Mouse (Mus musculus): ENCODE measurements around the gene Elovl2. TPM values are rescaled to one million over a fixed set of nuclear protein-coding genes. Genes with fewer than 3 reads are reported as not detected.
A peak's percentile ranks its signal among the peaks of the same experiment; 100 is the strongest.
"Not testable (repeated sequence)": the region's sequence is repeated elsewhere in the genome, so short reads cannot be mapped to it uniquely, and the experiment has no call there.

Elovl2 gene
- polyA plus RNA-seq (2014; fragmentation: Nextera tagmentation; extraction: Ambion mirVana): 43.5 and 45.3 TPM in 2 replicates

DNA sequence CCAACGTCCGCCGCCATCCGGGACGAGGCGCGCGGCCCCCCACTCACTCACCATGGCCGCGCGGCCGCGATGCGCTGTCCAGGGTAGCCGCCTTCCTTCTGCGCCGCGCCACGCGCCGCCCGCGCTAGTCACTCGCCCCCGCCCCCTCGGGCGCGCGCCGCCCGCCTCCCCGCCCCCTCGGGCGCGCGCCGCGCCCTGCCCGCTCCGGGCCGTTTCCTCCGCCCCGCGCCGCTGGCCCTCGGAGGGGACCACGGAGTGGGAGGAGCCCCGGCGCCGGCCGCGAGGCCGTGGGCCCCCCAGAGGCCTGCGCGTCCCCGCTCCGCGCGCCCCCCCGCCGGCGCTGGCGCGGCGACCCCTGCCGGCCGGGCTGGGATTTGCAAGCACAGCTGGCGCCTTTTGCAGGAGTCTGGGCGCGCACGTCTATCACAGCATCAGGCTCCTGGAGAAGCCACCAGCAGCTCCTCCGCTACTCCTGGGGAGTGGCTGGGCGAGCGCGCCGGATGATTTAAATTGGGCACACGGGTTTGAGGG lies at the start of gene Elovl2:
Gene Elovl2 (minus strand): TSS at position 102 of the 531 bp plus-strand sequence.
- no peaks in the 10 kb centered on the region for H3K27me3 ChIP-seq (ENCODE audit: control insufficient read depth, insufficient read depth, low read length)
- H3K9ac ChIP-seq (replicated peaks; ENCODE audit: low read depth, low read length): peak within 1 kb of the TSS; percentile 78
- peak within 1 kb of the TSS; percentile 42 for H3K4me2 ChIP-seq (ENCODE audit: low read depth, low read length)
- H3K36me3 ChIP-seq (ENCODE audit: control insufficient read depth, insufficient read depth, low read length): no peaks in the 10 kb centered on the region
- ATAC-seq (ENCODE audit: low read depth): peak; percentile 96
- peak within 1 kb of the TSS; percentile 68 for H3K27ac ChIP-seq (ENCODE audit: low read depth, low read length)
- peak within 1 kb of the TSS; percentile 64 for H3K4me3 ChIP-seq (ENCODE audit: low read depth, low read length)
- peaks cover 4% of the 10 kb centered on the region; the same call in 1 of the 2 replicates for H3K4me1 ChIP-seq (ENCODE audit: control insufficient read depth, insufficient read depth, low read length)
- 0 out of 2 replicates have a peak, but pooled peaks cover 3% of the 10 kb centered on the region for H3K9me3 ChIP-seq (ENCODE audit: control insufficient read depth, low read length)
- 2% methylated on average over 56 of the region's 77 CpGs for WGBS

DNA sequence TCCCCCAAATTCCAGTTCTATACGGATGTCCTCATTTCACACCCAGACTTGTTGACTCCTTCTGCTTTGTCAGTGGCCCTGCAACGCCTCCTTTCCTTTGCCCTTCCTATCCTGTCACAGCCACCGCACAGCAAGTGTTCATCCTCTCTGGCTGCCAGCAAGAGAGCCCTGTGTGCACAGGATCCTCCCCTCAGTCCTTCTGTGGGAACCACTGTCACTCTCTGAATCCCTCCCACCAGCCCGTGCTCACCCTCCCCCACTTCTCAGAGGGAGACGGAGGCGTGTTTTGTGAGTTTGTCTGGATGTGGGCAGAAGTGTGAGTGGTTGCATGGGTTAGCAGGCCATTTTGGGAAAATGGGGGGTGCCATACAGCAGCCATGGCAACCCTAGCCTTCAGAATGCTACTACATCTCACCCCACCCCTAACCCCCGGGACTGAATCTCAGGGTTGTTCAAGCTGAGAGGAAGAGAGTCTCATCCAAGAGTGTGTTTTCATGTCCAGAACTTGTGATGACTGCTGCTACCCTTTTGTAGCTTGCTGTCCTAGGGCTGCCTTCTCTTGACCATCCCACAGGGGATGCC lies 47.7 kb upstream of the Elovl2 start:
- ATAC-seq (ENCODE audit: low read depth): peak; percentile 66; the same call in 1 of the 2 replicates
- Histone ChIP-seq H3K4me1 (ENCODE audit: control insufficient read depth, insufficient read depth, low read length) (no peaks in the 10 kb centered on the region), H3K9me3 (ENCODE audit: control insufficient read depth, low read length) (no peaks in the 10 kb centered on the region), H3K36me3 (ENCODE audit: control insufficient read depth, insufficient read depth, low read length) (no peaks in the 10 kb centered on the region), H3K4me3 (ENCODE audit: low read depth, low read length) (no peak overlapping the region), H3K9ac (replicated peaks; ENCODE audit: low read depth, low read length) (no peak overlapping the region), H3K4me2 (ENCODE audit: low read depth, low read length) (no peak overlapping the region), H3K27me3 (ENCODE audit: control insufficient read depth, insufficient read depth, low read length) (no peaks in the 10 kb centered on the region), H3K27ac (ENCODE audit: low read depth, low read length) (no peak overlapping the region)
- WGBS: 33% methylated on average over 7 of the region's 7 CpGs

DNA sequence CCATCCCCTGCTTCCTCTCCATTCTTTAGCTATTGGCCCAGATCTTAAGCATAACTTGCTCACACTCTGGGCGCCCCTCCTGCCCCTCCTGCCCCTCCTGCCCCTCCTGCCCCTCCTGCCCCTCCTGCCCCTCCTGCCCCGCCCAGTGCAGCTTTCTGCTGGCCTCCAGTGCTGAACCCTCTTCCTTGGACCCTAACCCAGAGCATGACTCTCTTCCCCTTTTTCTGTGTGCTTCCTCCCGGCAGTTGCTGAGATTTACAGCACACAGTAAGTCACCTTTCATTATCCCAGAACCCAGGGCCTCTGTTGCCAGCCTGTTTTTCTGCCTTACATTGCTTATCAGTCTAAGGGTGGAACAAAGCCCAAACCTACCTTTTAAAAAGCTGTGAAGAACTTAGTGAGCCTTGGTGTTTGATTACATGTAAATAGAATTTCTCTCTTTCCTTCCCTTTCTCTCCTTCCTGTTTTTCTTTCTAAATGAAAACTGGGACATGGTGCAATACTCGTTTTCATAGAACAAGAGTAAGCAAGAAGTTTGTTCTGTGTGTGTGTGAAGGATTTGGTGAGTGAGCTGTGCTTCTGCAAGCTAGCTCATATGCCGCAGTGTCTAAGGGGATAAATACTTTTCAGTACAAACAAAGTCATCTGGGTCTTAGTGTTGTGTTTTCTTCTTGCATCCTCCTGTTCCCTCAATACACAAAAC lies 43.2 kb upstream of the Elovl2 start:
- no peaks in the 10 kb centered on the region for H3K36me3 ChIP-seq (ENCODE audit: control insufficient read depth, insufficient read depth, low read length)
- H3K27ac ChIP-seq (ENCODE audit: low read depth, low read length): no peak overlapping the region
- no peak overlapping the region for H3K4me3 ChIP-seq (ENCODE audit: low read depth, low read length)
- H3K4me1 ChIP-seq (ENCODE audit: control insufficient read depth, insufficient read depth, low read length): no peaks in the 10 kb centered on the region
- H3K27me3 ChIP-seq (ENCODE audit: control insufficient read depth, insufficient read depth, low read length): no peaks in the 10 kb centered on the region
- ATAC-seq (ENCODE audit: low read depth): no peak
- WGBS: 82% methylated on average over 5 of the region's 5 CpGs
- no peak overlapping the region for H3K4me2 ChIP-seq (ENCODE audit: low read depth, low read length)
- H3K9ac ChIP-seq (replicated peaks; ENCODE audit: low read depth, low read length): no peak overlapping the region
- no peaks in the 10 kb centered on the region for H3K9me3 ChIP-seq (ENCODE audit: control insufficient read depth, low read length)

DNA sequence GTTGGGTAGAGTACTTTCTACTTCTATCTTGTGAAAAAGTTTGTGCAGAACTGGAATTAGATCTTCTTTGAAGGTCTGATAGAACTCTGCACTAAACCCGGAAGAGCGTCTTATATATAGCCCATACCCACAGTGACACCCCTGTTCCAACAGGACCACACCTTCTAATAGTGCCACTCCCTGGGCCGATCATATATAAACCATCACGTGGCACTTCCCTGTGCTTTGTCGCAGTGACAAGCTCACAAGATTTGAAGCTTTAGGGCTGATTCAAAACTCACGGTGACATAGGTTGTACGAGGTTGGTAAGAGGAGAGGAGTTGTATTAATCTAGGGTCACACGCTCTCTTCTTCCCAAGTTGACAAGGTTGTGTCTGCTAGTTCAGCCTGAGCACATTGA lies 41.4 kb upstream of the Elovl2 start:
- 96% methylated on average over 8 of the region's 8 CpGs for WGBS
- H3K9ac ChIP-seq (replicated peaks; ENCODE audit: low read depth, low read length); ATAC-seq (ENCODE audit: low read depth); H3K4me2 ChIP-seq (ENCODE audit: low read depth, low read length); H3K27me3 ChIP-seq (ENCODE audit: control insufficient read depth, insufficient read depth, low read length); H3K27ac ChIP-seq (ENCODE audit: low read depth, low read length); H3K9me3 ChIP-seq (ENCODE audit: control insufficient read depth, low read length); H3K36me3 ChIP-seq (ENCODE audit: control insufficient read depth, insufficient read depth, low read length); H3K4me1 ChIP-seq (ENCODE audit: control insufficient read depth, insufficient read depth, low read length); H3K4me3 ChIP-seq (ENCODE audit: low read depth, low read length): not testable (repeated sequence)

DNA sequence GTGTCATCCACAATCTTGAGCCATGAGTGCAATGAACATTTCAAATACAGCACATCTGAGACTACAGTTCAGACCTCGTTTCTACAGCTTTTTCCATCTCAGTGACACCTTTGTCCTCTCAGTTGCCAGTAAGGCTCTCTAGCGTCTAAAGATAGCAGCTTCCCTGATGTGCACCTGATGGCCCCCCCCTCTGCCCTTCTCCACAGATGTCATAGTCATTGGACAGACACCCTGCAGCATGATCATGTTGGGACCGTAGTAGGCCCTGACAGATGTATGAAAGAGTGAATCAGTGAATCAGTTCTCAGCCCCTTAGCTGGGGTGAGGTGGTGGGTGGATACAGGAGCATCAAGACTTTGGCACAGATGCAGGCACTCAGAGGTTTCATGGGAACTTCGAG lies 37.6 kb upstream of the Elovl2 start:
- 91% methylated on average over 4 of the region's 4 CpGs for WGBS
- Histone ChIP-seq H3K36me3 (ENCODE audit: control insufficient read depth, insufficient read depth, low read length) (no peaks in the 10 kb centered on the region), H3K4me2 (ENCODE audit: low read depth, low read length) (no peak overlapping the region), H3K9ac (replicated peaks; ENCODE audit: low read depth, low read length) (no peak overlapping the region), H3K4me3 (ENCODE audit: low read depth, low read length) (no peak overlapping the region), H3K27ac (ENCODE audit: low read depth, low read length) (no peak overlapping the region), H3K27me3 (ENCODE audit: control insufficient read depth, insufficient read depth, low read length) (no peaks in the 10 kb centered on the region), H3K4me1 (ENCODE audit: control insufficient read depth, insufficient read depth, low read length) (no peaks in the 10 kb centered on the region), H3K9me3 (ENCODE audit: control insufficient read depth, low read length) (no peaks in the 10 kb centered on the region)
- ATAC-seq (ENCODE audit: low read depth): no peak

DNA sequence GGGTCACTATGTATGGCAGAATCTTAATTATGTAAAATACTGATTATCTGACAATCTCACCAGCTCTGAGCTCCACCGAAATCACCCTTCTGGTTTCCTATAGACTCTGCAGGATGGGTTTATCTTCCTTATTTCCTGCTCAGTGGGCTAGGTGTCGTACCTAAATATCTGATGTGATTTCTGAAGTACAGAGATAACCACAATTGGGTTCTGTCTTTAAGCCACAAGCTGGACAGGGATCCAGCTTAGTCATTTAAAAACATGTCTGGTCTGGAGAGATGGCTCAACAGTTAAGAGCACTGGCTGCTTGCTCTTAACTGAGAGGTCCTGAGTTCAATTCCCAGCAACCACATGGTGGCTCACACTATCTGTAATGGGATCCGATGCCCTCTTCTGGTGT lies 36.8 kb upstream of the Elovl2 start:
- Histone ChIP-seq H3K4me1 (ENCODE audit: control insufficient read depth, insufficient read depth, low read length) (no peaks in the 10 kb centered on the region), H3K27me3 (ENCODE audit: control insufficient read depth, insufficient read depth, low read length) (no peaks in the 10 kb centered on the region), H3K9ac (replicated peaks; ENCODE audit: low read depth, low read length) (no peak overlapping the region), H3K9me3 (ENCODE audit: control insufficient read depth, low read length) (no peaks in the 10 kb centered on the region), H3K27ac (ENCODE audit: low read depth, low read length) (no peak overlapping the region), H3K4me2 (ENCODE audit: low read depth, low read length) (no peak overlapping the region), H3K36me3 (ENCODE audit: control insufficient read depth, insufficient read depth, low read length) (no peaks in the 10 kb centered on the region), H3K4me3 (ENCODE audit: low read depth, low read length) (no peak overlapping the region)
- ATAC-seq (ENCODE audit: low read depth): no peak
- WGBS: 95% methylated on average over 3 of the region's 3 CpGs

DNA sequence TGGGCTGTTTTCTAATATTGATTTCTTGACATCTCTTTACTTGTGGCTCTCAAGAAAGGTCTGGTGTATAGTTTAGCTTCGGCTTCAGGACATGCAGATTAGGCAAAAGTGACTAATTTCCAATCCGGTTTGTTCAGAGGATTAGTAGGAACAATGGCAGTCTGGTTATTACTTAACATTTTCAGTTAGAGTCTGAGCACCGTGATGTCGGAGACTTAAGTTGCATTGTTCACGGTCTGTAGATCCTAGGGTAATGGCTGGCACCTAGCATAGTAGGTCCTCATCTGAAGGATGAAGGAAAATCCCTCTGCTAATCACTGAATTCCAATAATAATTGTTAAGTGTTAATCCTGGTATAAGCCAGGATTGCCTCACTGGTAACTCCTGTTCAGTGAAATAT lies 35.9 kb upstream of the Elovl2 start:
- WGBS: 94% methylated on average over 5 of the region's 5 CpGs
- Histone ChIP-seq H3K9ac (replicated peaks; ENCODE audit: low read depth, low read length) (no peak overlapping the region), H3K4me3 (ENCODE audit: low read depth, low read length) (no peak overlapping the region), H3K9me3 (ENCODE audit: control insufficient read depth, low read length) (no peaks in the 10 kb centered on the region), H3K4me1 (ENCODE audit: control insufficient read depth, insufficient read depth, low read length) (no peaks in the 10 kb centered on the region), H3K27ac (ENCODE audit: low read depth, low read length) (no peak overlapping the region), H3K27me3 (ENCODE audit: control insufficient read depth, insufficient read depth, low read length) (no peaks in the 10 kb centered on the region), H3K36me3 (ENCODE audit: control insufficient read depth, insufficient read depth, low read length) (no peaks in the 10 kb centered on the region), H3K4me2 (ENCODE audit: low read depth, low read length) (no peak overlapping the region)
- no peak for ATAC-seq (ENCODE audit: low read depth)

DNA sequence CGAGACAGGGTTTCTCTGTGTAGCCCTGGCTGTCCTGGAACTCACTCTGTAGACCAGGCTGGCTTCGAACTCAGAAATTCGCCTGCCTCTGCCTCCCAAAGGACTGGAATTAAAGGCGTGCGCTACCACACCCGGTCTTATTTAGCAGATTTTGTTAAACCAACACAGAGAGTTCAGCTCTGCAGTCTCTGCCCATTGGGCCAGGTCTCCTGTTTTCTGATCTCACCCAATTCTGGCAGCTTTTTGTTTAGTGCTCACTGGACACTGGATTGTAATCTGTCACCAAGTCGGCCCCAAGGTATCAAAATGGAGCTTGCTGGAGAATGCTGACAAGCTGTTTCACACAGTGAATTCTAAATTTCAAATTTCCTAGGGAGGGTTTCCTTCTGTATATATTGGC lies 32.5 kb upstream of the Elovl2 start:
- Histone ChIP-seq H3K9ac (replicated peaks; ENCODE audit: low read depth, low read length) (no peak overlapping the region), H3K36me3 (ENCODE audit: control insufficient read depth, insufficient read depth, low read length) (no peaks in the 10 kb centered on the region), H3K9me3 (ENCODE audit: control insufficient read depth, low read length) (no peaks in the 10 kb centered on the region), H3K27ac (ENCODE audit: low read depth, low read length) (no peak overlapping the region), H3K4me3 (ENCODE audit: low read depth, low read length) (no peak overlapping the region), H3K27me3 (ENCODE audit: control insufficient read depth, insufficient read depth, low read length) (no peaks in the 10 kb centered on the region), H3K4me1 (ENCODE audit: control insufficient read depth, insufficient read depth, low read length) (no peaks in the 10 kb centered on the region), H3K4me2 (ENCODE audit: low read depth, low read length) (no peak overlapping the region)
- no peak for ATAC-seq (ENCODE audit: low read depth)
- WGBS: 94% methylated on average over 7 of the region's 7 CpGs

DNA sequence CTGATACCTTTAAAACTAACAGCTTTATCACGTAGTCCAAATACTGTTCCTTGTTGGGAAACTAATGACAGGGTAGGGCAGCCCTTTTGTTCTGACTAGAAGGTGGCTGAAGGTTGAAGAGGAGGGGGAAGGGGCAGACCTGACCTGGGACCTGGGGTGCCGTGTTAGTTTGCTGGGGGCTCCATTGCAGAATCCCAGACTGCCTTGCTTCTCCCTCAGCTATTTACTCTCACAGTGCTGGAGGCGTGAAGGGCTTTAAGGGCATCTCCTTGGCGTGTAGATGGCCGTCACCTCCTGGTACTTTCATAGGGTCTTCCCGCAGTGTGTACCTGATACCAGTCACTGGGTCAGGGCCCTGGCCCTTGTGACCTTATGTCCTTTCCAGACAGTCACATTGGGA lies 31.9 kb upstream of the Elovl2 start:
- Histone ChIP-seq H3K27me3 (ENCODE audit: control insufficient read depth, insufficient read depth, low read length) (no peaks in the 10 kb centered on the region), H3K36me3 (ENCODE audit: control insufficient read depth, insufficient read depth, low read length) (no peaks in the 10 kb centered on the region), H3K9me3 (ENCODE audit: control insufficient read depth, low read length) (no peaks in the 10 kb centered on the region), H3K9ac (replicated peaks; ENCODE audit: low read depth, low read length) (no peak overlapping the region), H3K4me2 (ENCODE audit: low read depth, low read length) (no peak overlapping the region), H3K27ac (ENCODE audit: low read depth, low read length) (no peak overlapping the region), H3K4me3 (ENCODE audit: low read depth, low read length) (no peak overlapping the region), H3K4me1 (ENCODE audit: control insufficient read depth, insufficient read depth, low read length) (no peaks in the 10 kb centered on the region)
- ATAC-seq (ENCODE audit: low read depth): no peak
- WGBS: 90% methylated on average over 6 of the region's 6 CpGs
